Mouse (Mus musculus) kidney, adult 2 months (tissue): ENCODE data around the gene Mtfmt. TPM values are rescaled to one million over a fixed set of nuclear protein-coding genes. Genes with fewer than 3 reads are reported as not detected.
A peak's percentile ranks its signal among the peaks of the same experiment; 100 is the strongest.

ENCODE experiments used
- DNase-seq: peaks from one replicate; pipeline ENCODE4 v3.0.0; 2021
- H3K27ac ChIP-seq: fragments of 200-500 bp; 2 replicates; pipeline ENCODE4 v1.5.1; 2012; ENCODE audit warnings: low read depth, low read length, control low read depth, inconsistent platforms; ENCODE audit not compliant: insufficient read depth
- H3K27me3 ChIP-seq: fragments of 200-500 bp; replicated peaks from 2 replicates; pipeline ENCODE4 v1.6.1; 2012; ENCODE audit warnings: mild to moderate bottlenecking, moderate library complexity, low read length, inconsistent platforms; ENCODE audit not compliant: control insufficient read depth, insufficient read depth
- H3K36me3 ChIP-seq: fragments of 200-500 bp; 2 replicates; pipeline ENCODE4 v1.6.1; 2012; ENCODE audit warnings: mild to moderate bottlenecking, moderate library complexity, low read length, inconsistent platforms; ENCODE audit not compliant: control insufficient read depth, insufficient read depth
- H3K4me1 ChIP-seq: fragments of 200-500 bp; 2 replicates; pipeline ENCODE4 v1.6.1; 2011; ENCODE audit warnings: low read length; ENCODE audit not compliant: control insufficient read depth, insufficient read depth
- H3K4me3 ChIP-seq: fragments of 200-500 bp; 2 replicates; pipeline ENCODE4 v1.5.1; 2011; ENCODE audit warnings: mild to moderate bottlenecking, low read depth, low read length, control low read depth; ENCODE audit not compliant: insufficient read depth
- CTCF ChIP-seq: fragments of 200-500 bp; conservative IDR thresholded peaks from 2 replicates; pipeline ENCODE4 v1.5.1; 2011; ENCODE audit warnings: low read depth, mild to moderate bottlenecking, control low read depth, low read length, moderate library complexity, mixed read lengths; ENCODE audit not compliant: insufficient read depth, insufficient read length
- POLR2A ChIP-seq: fragments of 200-500 bp; IDR thresholded peaks from one replicate; pipeline ENCODE4 v1.6.1; 2011; ENCODE audit warnings: low read depth, low read length, control low read depth
- WGBS: fragments of 180-500 bp; shearing (Covaris S2); methylation state at CpG from one replicate; pipeline ENCODE4 v1.1.7; 2018; 5-methylcytosine and 5-hydroxymethylcytosine counted together
- polyA plus RNA-seq: library from polyadenylated mRNA; depleted of rRNA; stranded (reverse); fragments of >200 nt; gene quantifications from 2 replicates; pipeline ENCODE4 v1.2.3, GENCODE M21; 2012

Mtfmt gene
- polyA plus RNA-seq, 1 experiment, result 11.5 TPM

- Histone ChIP-seq H3K36me3 (no peaks in the 10 kb centered on the region; the same call in 1 of the 2 replicates), H3K4me1 (no peaks in the 10 kb centered on the region), H3K27ac (no peak overlapping the region), H3K27me3 (no peaks in the 10 kb centered on the region), H3K4me3 (no peak overlapping the region)
- DNase-seq, result no peak
- 93% methylated on average over 6 of the region's 6 CpGs for WGBS
- TF ChIP-seq POLR2A (no peak), CTCF (no peak)
Observed at GRCm38 (mm10) chr9:65447951-65448350, 12.4 kb downstream of the Mtfmt start.

- H3K36me3 ChIP-seq, result no peaks in the 10 kb centered on the region
- no peaks in the 10 kb centered on the region for H3K27me3 ChIP-seq
- TF ChIP-seq POLR2A (no peak), CTCF (no peak)
- 94% methylated on average over 2 of the region's 2 CpGs for WGBS
- no peak overlapping the region for H3K27ac ChIP-seq
- no peak for DNase-seq
- peaks cover 8% of the 10 kb centered on the region; the same call in 1 of the 2 replicates for H3K4me1 ChIP-seq
- H3K4me3 ChIP-seq, result no peak overlapping the region
Observed at GRCm38 (mm10) chr9:65458975-65459374, 23.4 kb downstream of the Mtfmt start.

- H3K36me3 ChIP-seq, result no peaks in the 10 kb centered on the region
- no peak overlapping the region for H3K27ac ChIP-seq
- H3K4me3 ChIP-seq, result no peak overlapping the region
- WGBS, result 52% methylated on average over 3 of the region's 3 CpGs
- peaks cover 8% of the 10 kb centered on the region; the same call in 1 of the 2 replicates for H3K4me1 ChIP-seq
- no peaks in the 10 kb centered on the region for H3K27me3 ChIP-seq
- TF ChIP-seq POLR2A, result no peak
- TF ChIP-seq CTCF, result no peak
- DNase-seq, result no peak
Observed at GRCm38 (mm10) chr9:65460198-65460597, 24.6 kb downstream of the Mtfmt start.

- TF ChIP-seq CTCF (no peak), POLR2A (no peak)
Observed at GRCm38 (mm10) chr9:65460732-65461442, 25.3 kb downstream of the Mtfmt start, which contains the start of gene Spg21. Spg21 (plus strand) TSS chr9:65460947.

GRCm38 (mm10) chr9:65462544-65462943 lies 27.0 kb downstream of the Mtfmt start:
- no peak for TF ChIP-seq CTCF
- no peak for TF ChIP-seq POLR2A
- Histone ChIP-seq H3K4me3 (no peak overlapping the region), H3K4me1 (peaks cover 8% of the 10 kb centered on the region; the same call in 1 of the 2 replicates), H3K36me3 (no peaks in the 10 kb centered on the region), H3K27ac (no peak overlapping the region), H3K27me3 (no peaks in the 10 kb centered on the region)
- DNase-seq, result no peak
- 63% methylated on average over 5 of the region's 5 CpGs for WGBS

More at GRCm38 (mm10) chr9:65460732-65461442, 25.3 kb downstream of the Mtfmt start, which contains the start of gene Spg21:
- Histone ChIP-seq H3K4me1 (peaks cover 8% of the 10 kb centered on the region; the same call in 1 of the 2 replicates), H3K27ac (peak within 1 kb of the TSS; percentile 72), H3K4me3 (peak within 1 kb of the TSS; percentile 90), H3K36me3 (no peaks in the 10 kb centered on the region), H3K27me3 (no peaks in the 10 kb centered on the region)
- peak; percentile 97 for DNase-seq
- WGBS, result under 1% methylated on average over 53 of the region's 53 CpGs

- peaks cover 8% of the 10 kb centered on the region; the same call in 1 of the 2 replicates for H3K4me1 ChIP-seq
- H3K4me3 ChIP-seq, result no peak overlapping the region
- 76% methylated on average over 6 of the region's 6 CpGs for whole genome bisulfite sequencing
- TF ChIP-seq POLR2A (no peak), CTCF (no peak)
- no peaks in the 10 kb centered on the region for H3K27me3 ChIP-seq
- peak; percentile 69 for DNase-seq
- no peak overlapping the region for H3K27ac ChIP-seq
- H3K36me3 ChIP-seq, result no peaks in the 10 kb centered on the region
Observed at GRCm38 (mm10) chr9:65464161-65464560, 28.6 kb downstream of the Mtfmt start.

GRCm38 (mm10) chr9:65465241-65465640 lies 29.7 kb downstream of the Mtfmt start:
- no peaks in the 10 kb centered on the region for H3K27me3 ChIP-seq
- TF ChIP-seq CTCF (no peak), POLR2A (no peak)
- 65% methylated on average over 2 of the region's 2 CpGs for WGBS
- peaks cover 6% of the 10 kb centered on the region; the same call in 1 of the 2 replicates for H3K4me1 ChIP-seq
- H3K36me3 ChIP-seq, result no peaks in the 10 kb centered on the region
- peak; percentile 8 for DNase-seq
- H3K27ac ChIP-seq, result no peak overlapping the region
- no peak overlapping the region for H3K4me3 ChIP-seq
